Mouse (Mus musculus): ENCODE results near the gene Tgfbr2.

DNA sequence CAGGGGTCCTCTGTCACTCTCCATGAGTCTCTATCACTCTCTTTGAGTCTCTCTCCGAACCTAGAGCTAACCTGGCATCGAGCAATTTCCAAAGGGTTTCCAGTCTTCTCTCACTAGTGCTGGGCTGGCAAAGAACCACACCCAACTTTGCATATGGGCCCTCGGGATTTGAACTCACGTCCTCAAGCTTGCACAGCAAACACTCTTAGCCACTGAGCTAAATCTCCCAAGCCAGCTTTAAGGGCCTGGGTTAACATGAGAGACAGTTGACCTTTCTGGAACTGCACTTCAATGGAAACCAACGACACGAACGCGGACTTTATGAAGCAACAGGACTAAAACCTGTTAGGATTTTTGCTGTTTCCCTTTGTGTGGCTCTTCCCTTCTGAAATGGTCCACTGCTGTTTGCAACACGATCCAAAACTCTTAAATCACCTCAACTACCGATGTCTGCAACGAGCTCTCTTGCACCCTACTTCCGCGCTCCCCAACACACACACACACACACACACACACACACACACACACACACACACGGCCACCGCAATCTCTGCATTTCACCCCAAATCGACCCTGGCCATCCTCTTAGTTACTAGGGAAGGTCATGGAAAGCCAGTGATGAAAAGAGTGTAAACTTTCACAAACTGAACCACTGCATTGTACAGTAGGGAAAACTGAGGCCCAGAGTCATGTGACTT, 1.5 kb downstream of the Tgfbr2 start:
- TF ChIP-seq TCF12 (IDR thresholded peaks at IDR 0.05; ENCODE audit: insufficient read depth, poor library complexity, severe bottlenecking) (no peak), POLR2A (IDR thresholded peaks at IDR 0.05; ENCODE audit: insufficient read length, low read depth) (no peak)
